Mouse (Mus musculus) WW6 (cell line): ENCODE measurements at regions not wholly inside any gene's neighbourhood (a gene's known extent, or its start where the extent isn't known, plus 50 kb on each side); places are given as distances from the start of the nearest gene placed in this dataset.

Experiments used
- DNase-seq: peaks from one replicate; pipeline ENCODE4 v3.0.0-alpha.2; 2013; ENCODE audit warnings: low read depth, low spot score

DNA sequence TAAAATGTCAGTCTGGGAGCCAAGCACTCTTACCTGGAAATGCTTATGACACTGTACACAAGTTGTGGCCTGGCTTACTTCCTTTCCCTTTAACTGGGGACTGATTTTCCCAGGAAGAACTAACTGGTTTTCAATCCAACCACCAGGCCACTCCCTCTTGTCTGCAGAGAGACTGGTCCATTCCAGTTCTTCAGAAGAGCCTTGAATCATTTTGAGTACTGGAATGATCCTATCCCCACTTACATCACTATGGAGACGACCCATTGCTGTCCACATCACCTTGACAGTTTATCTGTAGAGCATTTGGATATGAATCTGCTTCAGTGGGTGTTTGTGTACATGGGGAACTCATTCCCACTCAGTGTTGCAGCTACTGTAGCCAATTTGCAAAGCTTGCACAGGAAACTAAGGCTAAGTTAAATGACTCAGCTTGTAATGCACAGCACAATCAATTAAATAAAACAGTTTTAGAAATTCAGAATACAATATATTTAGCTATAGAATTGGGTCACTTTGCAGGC, 121.7 kb upstream of the Prep start:
- DNase-seq = no peak

DNA sequence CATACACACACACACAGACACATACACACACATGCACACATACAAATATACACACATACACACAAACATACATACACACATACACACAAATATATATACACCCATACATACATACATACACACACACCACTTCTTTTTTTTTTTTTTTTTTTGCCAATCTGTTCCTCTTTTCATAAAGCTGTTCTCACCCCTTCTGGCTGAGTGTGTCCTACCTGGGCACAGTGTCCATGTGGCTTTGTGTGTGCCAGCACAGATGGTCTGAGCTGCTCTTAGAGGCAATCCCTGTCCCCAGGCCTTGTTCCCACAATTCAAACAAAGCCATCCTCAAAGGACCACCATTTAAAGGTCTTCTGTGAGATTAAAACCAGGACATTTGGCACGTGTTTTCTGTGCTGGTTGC, 127.6 kb upstream of the Prep start:
- no peak for DNase-seq

DNA sequence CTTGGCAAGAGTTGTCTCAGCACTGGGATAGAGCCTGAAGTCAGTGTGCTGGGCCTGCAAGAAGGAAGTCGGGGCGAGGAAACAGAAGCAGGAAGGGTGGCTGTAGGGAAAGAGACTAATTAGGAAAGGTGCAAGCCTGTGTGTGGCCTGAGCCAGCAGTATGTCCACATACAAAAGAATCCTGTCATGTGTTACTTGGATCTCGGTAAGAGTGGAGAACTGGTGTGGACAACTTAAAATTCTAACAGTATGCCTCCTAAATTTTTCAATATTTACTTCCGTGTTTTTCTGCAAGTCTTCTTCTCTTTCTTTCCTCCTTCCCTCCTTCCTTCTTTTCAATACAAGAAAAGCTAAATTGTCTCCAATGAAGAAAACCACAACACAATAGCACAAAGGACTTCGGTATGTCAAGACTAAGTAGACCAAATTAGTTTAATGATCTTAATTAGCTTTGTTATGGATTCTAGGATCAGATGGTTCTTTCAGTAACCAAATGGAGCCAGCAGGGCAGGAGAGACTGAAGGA, 130.0 kb upstream of the Prep start:
- DNase-seq = no peak

DNA sequence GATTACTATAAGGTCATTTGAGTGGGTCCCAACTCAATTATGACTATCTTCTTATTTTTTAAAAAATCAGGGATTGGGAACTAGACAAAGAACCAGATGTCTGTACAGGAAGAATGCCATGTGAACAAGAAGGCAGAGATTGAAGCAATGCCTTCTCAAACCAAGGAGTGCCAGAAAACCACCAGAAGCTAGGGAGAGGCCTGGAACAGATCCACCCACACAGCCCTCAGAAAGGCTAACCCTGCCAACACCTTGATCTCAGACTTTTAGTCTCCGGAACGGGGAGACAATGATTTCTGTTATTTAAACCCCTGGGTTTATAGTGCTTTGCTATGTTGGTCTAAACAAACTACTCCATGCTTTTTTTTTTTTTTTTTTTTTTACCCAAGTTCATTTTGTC, 136.2 kb upstream of the Prep start:
- no peak for DNase-seq

DNA sequence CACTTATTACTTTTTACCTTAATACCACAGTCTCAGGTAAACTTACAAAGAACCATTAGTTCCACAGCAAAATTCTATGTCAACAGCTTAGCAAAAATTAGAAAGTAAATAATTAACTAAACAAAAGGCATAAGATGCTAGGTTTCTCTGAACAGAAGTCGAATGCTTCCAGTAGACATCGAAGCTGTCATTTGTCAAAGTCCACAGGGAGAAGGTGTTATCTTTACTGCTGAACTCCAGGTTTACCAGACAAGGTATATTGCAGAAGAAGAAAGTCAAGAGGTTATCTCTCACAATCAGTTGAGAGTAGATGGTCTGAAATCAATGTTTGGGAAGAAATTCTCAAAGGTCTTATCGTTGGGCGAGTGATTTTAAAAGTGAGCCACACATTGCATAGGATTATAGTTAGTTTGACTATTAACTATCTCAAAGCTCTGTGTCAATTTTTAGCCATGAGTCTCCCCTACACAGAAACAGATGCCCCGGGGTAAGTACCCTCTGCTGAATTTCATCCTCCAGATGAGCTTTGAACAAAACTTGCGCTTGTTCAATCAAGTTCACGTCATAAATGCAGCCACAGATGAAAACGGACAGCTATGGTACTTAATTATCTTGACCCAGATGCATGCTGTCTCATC, 153.1 kb upstream of the Prep start:
- DNase-seq = no peak

DNA sequence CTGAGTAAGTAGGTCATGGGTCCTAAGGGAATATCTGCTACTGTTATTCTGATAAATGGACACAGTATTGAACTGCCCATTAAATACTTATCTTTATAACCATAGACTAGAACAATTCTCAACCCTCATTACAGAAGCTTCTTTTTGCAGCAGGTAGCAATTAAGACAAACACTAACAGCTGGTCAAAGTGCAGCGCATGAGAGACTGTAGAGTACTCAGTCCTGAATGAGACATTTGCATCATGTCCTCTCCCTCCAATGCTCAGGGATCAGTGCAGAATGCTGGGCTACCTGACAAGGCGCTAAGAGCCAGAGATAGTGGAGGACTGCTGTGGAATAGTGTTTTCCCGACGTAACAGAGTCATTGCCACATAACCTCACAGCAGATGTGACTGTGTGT, 162.5 kb upstream of the Prep start:
- DNase-seq = no peak

DNA sequence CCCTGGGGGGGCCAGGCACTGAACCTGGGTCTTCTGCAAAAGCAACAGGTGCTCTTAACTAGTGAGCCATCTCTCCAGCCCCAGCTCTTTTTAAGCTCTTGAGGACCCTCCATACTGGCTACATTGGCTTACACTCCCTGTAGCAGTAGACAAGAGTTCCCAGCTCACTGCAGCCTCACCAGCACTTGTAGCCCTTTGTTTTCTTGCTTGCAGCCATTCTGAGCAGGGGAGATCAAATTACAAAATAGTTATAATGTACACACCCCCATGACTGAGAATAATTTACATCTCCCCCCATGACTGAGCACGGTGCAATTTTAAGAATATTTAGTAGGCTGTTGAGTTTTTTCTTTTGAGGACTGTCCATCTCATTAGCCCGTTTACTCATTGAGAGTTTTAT, 165.8 kb upstream of the Prep start:
- no peak for DNase-seq

DNA sequence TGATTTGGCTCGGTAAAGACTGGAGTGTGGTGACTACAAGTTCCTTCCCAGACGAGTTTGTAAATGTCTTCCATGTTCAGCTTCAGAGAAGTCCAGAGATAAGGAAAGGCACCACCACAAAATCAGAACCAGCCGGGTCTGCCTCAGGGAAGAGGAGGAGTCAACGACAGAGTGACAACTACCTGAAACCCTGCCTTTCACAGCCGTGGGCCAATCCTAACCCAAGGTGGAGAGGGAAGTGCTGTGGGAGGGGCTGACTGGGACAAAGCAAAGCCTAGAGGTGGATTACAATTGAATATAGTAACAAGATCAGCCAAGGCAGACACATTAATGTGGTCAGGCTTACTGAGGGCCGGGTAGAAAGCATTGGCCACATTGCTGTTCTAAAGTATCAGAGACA, 174.9 kb upstream of the Prep start:
- DNase-seq = peak; percentile 5

DNA sequence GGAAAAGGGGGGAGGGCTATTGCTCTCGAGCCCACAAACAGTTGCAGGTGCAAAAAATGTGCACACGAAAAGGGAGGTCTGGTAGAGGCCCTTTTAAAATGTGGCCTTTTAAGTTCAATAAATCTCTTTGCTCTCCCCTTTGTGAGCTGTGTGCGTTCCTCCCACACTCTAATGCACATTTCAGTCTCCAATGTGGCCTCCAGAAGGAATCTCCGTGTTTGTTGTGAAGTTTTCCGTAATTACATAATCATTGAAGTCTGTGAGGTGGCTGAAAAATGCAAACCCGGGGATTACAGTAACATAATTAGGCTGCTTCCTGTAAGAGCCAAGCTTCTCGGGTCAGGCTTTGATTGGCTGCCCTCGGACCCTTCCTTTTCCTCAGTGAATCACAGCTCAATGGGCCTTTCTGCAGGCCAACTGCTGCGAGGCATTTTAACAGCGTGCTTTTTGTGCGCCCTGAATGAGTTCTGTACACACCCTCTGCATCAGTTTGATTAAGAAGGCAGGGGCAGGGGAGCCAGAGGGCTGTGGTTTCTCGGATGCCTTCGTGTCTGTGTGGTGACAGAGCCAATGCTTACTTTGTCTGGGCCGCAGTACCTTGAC, 179.8 kb upstream of the Prep start:
- peak; percentile 11 for DNase-seq

DNA sequence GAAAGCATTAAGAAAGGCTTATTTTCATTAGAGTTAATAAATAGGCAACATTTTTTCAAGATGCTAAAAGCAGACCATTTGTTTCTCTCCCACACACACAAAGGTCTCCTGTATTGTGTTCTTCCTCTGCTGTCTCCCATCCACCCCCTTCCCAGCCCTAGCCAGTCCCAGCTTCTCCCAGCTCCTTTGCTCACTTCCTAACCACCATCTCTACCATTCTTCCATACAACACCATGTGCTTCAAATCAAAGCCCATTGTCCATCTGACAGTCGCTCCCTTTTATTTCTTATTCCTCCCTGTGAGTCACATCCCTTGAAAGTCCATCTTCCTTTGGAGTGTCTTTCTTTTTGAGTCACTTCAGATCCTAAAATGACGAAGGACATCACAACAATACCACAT, 185.0 kb upstream of the Prep start:
- DNase-seq = no peak

DNA sequence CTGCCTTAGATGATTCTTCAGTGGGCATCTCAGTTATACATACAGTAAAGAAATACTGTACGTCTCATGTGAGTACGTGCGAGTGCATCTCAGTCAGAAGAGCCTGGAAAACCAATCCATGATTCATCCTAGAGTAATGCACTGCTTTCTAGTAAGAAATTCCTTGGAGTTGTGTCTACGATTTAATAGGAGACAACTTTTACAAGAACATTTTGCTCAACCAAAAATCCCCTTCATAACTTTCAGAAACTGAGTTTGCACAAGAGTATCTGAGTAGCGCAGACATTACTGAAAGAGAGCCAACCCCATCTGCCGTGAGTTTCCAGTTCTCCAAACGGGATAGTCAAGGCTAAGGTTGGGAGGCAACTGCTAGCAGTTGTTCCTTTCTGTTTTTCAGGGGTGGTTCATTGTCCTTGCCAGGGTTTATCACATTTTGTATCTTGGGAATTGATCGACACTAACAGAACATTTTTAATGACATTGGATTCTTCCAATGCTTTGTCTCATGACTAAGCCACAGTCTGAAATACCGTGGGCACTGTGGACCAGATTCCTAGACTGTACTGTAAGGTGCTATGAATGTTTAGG, 189.8 kb upstream of the Prep start:
- DNase-seq = no peak

DNA sequence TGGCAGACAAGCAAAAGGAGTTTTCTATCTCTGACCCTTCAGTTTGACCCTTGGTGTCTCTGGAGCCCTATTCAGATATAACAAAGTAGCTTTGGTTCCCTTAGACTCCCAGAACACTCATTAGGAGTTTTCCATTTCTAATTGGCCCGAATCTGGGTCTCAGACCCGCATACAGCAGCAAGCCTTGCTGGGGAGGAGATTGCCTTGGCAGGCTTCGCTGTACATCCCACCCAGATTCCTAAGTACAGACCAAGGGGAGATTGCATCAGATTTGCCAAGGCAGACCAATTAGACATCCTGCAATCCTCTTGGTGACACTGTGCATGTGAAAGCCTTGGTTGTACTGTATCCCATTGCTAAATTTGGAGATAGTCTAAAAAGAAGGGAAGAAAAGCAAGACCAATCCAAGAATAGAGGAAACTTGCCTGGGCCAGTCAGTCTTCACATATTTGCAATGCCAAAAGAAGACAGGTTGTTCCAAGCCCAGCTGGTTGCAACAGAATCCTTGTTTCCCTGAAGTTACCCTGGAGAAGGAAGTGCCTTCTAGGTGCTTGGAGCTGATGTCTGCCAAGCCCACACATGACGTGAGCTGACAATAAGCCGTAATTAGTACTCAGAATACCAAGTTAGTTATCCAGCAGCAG, 193.2 kb upstream of the Prep start:
- no peak for DNase-seq

DNA sequence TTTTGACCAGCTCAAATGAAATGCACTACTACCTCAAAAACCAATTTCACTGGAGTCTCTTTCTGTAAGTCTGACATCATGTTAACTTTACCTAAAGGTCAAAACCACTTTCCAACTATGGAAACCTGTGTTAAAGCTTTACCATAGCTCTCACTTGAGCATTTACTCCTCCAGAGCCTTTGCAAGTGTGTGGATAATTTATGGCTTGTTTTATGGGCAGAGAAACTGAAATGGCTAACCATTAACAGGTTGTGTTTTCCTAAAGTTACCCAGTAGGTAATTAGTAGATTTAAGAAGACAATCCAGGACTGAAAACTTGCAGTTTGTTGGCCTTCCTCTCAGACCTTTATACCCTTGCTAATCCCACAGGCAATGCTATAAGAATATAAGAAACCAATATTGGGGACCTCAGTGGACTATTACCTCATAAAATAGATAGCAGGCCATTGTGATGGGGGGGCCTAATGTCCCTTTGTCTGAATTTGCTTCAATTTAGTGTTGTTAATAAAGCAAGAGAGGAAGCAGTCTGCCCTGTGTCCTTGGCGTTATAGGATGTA, 202.7 kb upstream of the Prep start:
- no peak for DNase-seq

DNA sequence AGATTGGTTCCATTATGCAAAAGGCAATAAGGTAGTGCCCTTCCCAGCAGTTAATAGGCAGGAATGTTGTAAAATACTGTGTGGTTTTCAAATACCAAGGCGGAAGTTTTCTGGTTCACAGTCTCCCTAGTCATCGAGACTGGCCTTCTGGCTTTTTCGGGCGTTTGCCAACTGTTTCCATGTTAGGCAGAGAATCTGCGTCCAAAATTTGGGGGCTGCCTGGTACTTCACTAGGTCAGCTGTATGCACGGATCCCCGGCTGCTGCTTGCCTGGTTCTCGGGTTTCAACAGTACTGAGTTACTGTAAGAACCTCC, 204.7 kb upstream of the Prep start:
- DNase-seq = no peak

DNA sequence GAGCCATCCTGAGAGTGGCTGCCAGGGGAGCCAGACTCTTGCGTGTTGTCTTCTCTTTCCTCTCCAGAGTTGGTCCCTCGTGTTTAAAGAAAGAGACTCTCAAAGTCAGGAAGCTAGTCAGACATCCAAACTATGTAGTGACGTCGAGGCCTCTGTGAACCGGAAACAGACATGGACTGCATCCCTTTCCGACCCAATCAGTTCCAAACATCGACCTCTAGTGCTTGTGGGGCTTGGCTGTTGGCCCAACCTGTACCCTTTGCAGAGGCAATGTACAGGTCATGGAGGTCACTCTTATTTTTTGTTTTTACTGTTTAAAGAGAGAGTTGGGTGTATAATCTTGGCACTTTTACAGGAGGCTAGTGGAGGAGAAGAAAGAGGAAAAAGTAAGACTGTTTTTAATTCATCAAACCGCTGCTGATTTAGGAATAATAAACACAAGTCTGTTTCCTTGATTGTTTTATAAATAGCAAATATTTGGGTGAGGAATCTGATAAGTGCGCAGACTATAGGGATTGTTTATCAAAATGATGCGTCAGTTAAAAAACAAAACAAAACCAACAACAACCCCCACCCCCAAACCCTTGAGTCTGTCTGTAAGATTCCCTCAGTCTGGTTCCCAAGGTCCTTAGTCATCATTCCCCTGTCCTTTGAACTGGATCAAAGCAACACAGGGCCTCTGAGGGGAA, 205.2 kb upstream of the Prep start:
- no peak for DNase-seq

DNA sequence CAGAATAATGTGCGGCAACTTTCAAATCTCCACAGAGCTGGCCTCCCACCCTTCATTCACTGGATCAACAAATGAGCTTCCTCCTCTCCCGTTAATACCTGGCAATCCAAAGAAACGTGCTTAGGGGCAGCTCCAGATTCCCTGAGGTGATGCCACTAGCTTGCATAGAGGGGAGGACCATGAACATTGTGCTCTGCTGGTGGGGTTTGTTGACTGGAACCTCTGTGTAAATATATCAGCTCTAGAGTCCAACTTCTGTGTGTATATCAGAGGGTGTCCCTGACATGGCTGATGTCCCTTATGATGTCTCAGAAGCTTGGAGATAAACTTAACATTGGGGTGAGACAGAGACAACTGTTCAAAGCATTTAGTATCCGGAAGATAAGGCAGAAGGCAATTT, 209.6 kb upstream of the Prep start:
- DNase-seq = no peak

DNA sequence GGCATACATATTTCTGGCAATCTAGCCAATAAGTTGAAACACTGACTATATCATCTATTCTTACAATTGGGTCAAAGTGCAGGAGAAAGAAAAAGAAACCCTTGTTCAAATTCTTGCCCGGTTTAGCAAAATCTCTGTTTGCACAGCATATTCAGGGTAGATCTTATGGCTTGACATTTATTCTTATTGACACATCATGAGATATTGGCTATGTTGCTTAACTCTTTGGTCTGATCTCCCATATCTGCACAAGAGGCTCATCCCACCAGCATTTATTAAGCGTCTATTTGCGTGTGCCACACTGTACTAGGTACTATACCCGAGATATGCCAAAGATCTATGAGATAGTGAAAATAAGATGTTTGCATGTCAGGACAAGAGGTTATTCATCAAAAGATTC, 212.9 kb upstream of the Prep start:
- no peak for DNase-seq

DNA sequence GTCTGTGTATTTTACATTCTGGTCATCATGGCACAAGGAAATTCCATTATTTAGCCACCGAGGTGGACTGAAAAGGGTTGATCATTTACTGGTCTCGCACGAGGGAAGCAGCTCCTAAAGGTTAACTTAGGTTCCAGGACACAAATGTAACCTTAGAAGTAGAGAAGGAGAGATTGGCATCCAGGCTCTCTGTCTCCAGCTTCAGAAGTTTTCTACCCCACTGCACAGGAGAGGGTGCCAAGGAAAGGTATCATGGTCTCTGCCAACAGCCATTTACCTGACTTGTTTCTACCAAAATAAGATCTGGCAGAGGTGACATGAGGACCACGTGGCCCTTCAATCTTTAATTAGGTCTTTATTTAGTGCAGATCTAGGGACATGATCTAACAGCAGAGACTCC, 218.0 kb upstream of the Prep start:
- DNase-seq = no peak

DNA sequence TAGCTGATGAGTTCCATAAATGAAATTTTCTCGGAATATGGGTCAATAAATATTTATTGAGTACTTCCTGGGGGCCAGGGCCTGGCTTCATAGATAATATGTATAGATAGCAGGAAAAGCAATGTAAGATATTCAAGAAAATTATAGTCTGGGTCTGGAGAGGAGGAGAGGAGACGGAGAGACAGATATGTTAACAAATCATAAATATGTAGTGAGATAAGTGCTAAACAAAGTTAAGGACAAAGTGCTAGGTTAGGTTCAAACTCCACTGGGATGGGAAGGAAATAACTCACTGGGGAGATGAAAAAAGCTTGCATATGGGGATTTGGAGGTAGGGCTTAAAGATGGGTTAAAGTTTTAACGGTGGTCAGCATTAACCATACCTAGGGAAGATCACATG, 220.2 kb upstream of the Prep start:
- no peak for DNase-seq

DNA sequence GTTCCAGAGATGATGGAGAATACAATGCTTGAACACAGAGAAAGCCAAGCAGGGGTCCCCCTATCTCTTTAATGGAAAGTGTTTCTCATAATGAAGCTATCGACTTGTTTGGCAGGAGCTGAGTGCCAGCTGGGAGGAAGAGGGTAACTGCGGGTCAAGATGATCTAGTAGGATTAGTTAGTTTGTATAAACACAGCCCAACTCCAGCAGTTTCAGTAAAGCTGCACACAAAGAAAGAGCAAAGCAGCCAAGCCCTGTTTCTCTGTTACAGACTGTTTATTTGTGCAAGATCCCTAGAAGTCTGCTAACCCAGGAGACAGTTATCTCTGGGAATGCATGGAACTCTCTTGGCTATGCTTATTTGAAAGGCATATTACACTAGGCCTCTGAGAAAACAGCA, 220.9 kb upstream of the Prep start:
- no peak for DNase-seq

DNA sequence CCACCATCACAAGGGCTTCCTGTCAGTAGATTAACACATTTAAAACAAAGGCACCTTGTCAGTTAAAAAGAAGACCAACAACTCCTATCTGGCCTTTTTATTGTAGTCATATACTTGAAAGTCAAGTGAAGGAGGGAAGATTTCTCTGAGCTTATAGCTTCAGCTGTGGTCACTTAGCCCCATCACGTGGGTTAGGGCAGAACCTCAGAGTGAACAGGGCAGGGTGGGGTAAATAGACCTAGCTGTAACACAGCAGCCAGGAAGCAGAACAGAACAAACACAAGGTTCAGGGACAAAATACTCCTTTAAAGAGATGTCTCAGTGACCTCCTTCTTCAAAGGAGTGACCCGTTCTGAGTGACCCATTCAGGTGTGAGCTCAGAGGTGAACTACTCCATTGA, 226.6 kb upstream of the Prep start:
- DNase-seq = no peak

DNA sequence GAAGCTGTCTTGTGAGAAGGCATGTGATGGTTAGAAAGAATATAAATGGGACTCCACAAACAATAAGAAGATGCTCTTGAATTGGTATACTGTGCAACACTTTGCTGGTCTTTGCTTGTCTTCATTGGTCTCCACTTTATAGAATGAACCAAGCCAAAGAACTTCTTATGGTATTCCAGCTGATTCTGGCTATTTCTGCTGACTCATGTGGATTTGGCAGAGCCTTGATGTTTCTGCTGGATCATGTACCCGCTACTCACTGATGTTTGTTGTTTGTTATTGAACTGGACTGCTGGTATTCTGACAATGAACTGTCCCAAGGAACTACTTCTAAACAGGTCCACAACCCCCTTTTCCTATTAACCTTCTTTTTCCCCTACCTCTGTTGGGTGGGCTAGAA, 234.5 kb upstream of the Prep start:
- no peak for DNase-seq
